Mouse (Mus musculus) brain, adult 2 months (tissue): Measurements from ENCODE around the gene Gm5244.

Experiments
- DNase-seq: peaks from one replicate; pipeline ENCODE4 v3.0.0; 2011; ENCODE audit warnings: low read depth, low spot score

The Gm5244 gene

DNA sequence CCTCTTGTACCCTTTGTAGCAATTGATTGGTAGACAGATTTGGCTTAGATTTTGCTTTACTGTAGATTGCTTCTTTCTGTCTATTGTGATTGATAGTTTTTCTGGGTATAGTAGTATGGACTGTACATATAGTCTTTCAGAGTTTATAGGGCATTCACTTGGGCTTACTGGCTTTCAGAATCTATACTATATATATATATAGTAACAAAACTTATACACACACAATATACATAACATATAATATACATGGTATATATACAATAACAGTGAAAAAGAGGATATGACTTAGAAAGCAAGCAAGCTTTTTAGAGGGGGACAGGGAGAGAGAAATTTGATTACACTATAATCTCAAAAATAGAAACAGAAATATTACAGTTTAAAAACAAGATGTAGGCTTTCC lies at the start of gene Gm5244:
Gene Gm5244 (plus strand): TSS at position 301 of the 400 bp plus-strand sequence.
- no peak for DNase-seq

DNA sequence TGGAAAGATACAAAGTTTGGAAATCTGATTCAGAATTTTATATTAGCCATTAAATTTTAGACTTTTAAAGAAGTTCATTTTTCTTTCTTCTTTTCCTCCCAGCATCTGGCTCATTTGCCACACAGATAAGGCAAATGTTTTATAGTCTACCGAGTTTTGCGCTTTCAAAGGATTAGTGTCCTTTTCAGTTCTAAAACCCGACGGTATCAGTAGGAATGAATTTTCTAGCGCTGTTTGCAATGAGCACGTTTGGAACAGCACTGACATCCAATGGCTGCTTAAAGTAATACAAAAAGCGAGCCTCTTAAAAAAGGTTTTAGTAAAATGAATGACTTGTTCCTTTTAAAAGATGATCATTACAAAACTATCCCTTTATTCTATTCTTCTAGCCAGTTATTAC lies 49.4 kb upstream of the Gm5244 start:
- DNase-seq: peak; percentile 84

DNA sequence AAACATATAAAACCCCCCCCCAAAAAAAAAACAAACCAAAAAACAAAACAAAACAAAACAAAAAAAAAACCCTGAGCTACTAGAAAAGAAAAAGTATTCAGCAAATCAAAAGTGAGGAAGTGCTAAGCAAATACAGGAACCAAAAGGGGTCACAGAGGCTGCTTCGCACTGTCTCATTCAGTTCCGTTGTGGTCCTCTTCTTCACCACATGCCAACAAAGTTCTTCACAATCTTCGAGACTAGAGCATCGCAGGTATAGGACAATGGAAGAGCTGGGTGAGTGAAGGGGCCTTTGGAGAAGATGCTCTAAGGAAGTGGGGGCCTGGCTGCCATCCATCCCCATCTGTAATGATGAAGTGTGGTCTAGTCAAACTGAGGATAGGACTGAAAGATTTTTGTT lies 48.1 kb upstream of the Gm5244 start:
- DNase-seq: peak; percentile 13

DNA sequence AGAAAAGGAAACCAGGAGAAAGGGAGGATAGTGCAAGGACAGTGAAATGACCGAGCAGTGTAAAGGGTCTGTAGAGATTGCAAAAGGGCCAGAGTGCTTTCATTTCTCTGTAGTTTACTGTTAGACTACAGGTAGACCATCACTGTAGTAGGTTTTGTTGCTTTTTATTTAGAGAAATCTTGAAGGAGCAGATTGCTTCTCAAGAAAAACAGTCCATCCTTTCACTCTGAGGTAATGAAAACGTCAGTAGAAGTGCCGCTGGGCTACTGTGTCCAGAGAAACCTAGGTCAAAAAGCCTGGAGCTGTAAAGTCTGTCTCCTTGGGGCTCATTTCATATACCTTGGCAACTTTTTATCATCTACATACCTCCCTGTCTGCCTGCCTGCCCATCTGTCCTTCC lies 47.4 kb upstream of the Gm5244 start:
- no peak for DNase-seq

DNA sequence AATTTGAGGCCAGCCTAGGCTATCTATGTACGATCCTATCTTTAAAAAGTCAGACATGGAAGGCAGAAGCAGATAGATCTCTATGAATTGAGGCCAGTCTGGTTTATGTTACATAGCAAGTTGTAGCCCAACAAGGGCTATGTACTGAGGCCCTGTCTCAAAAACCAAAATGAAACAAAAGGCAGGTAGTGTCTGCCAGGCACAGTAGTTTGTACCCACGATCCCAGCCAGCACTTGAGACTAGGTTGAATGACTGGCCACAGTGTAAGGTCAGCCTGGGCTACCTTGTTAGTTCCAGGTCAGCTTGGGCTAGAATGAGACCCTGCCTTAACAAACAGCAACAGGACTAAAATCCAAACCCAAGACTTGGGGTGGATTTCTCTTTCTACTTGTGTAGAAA lies 45.9 kb upstream of the Gm5244 start:
- DNase-seq: no peak

DNA sequence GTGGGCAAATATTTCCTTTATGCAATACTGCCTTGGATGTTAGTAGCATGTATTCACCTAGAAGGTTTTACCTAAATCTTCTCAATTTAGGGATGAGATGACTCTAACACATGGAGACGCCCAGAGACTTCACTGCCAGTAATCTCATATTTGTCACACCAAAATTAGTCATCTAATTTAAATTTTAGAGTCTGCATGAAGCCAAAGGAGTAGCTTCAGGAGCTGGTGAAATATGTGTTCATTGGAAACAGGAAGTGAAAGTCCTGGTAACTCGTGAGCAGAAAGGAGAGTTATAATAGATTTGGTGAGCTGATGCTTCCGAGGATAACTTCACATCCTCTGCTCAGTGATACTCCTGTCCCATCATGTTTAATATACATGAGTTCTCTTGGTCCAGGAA lies 45.4 kb upstream of the Gm5244 start:
- peak; percentile 16 for DNase-seq

DNA sequence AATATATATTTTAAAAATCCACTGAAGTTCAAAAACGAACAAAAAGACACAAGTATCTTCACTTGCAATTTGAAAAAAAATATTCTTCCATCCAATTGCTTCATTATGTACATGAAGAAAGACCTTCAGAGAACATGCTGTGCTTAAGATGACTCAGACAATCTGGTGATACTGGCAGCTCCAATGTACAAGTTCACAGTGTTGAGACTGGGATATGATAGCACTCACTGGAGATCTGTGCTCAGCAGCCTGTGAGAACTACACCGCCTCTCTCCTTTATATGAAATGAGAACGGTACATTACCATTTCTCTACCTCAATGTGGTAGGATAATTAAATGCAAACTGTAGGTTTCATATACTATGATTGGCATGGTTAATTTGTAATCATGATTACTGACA lies 43.7 kb upstream of the Gm5244 start:
- DNase-seq: peak; percentile 91

DNA sequence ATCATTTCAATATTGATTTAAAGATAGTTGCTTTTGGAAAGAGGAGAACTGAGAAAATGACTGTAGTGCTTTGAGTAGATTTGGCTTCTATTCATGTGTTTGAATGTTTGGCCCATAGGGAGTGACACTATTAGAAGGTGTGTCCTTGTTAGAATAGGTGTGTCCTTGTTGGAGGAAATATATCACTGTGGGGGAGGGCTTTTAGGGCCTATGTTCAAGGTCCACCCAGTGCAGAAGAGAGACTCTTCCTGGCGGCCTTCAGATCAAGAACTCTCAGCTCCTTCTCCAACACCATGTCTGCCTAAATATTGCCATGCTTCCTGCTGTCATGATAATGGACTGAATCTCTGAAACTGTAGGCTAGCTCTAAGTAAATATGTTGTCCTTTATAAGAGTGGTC lies 42.2 kb upstream of the Gm5244 start:
- no peak for DNase-seq

DNA sequence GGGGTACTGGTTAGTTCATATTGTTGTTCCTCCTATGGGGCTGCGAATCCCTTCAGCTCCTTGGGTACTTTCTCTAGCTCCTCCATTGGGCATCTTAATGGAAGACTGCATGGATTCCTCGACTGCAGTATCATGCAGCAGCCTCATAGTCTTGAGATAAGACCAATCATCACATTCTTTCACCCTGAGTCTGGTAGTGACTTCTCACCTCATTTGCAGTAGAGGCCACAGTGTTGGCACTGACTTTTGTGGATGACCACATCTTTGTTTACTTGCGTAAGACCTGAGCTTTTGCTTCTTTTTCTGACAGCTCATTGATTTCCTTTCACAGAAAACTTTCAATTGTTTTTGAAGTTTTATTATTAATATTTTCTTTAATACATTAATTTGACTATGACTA lies 40.8 kb upstream of the Gm5244 start:
- no peak for DNase-seq

DNA sequence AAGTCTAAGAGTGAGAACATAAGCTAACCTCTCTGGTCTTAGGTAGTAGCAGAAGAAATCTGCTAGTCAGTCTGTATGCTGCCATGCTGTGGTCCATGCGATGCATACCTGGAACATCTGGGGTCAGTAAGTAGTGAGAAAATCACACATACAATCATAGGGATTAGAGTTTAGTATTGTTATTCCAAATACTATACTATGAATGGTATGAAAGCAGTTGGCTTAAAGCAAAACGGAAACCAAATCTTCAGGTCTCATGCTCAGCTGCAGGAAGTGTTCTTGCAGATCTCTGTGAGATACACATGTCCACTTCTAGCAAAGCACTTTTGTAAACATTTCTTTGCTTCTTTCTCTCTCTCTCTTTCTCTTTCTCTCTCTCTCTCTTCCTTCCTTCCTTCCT lies 40.3 kb upstream of the Gm5244 start:
- DNase-seq: no peak

DNA sequence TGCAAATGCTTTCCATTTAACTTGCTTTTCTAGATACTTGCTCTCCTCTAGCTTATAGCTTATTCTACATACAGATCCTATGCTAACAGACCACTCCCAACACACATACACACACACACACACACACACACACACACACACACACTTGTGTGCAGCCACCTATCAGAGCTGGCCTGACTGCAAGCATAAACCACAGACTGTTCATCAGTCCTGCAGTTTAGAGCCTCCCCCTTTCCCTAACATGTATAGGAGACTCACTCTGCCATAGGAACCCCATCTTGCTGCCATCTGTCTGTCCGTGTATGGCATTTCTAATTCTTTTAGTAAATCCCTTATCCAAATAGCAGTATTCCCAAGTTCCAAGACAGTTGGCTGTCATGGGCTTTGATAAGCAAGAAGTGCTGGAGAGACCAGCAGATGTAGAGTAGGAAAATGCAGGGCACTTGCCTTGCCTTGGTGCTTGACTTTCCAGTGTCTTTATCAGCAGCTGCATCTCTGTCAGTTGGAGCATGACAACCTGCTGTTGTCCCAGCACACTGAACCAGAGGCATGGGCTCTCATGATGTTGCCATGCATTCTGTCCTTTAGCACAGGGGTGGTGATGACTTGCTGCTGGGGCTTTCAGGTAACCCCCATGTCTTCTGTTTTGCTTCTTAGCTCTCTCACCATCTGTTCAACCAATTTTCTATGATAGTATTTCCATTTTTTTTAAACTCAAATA lies 33.7 kb upstream of the Gm5244 start:
- no peak for DNase-seq

DNA sequence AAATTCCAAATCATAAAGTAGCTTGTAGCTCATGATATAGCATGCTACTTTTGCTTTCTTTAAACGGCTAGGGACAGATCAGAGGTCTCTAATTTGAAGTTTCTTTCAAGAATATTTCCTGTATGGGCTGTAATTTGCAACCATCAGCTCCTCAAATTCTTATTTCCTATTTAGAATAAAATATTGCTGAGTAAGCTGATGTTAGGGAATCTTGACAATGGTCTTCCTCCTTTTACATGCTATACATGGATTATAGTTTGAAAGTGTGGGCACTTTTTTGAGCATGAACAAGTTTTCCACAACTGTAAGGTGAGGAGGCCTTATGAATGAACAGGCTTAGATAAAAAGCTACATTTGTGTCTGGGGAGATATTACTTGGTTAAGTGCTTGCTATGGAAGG lies 32.6 kb upstream of the Gm5244 start:
- no peak for DNase-seq

DNA sequence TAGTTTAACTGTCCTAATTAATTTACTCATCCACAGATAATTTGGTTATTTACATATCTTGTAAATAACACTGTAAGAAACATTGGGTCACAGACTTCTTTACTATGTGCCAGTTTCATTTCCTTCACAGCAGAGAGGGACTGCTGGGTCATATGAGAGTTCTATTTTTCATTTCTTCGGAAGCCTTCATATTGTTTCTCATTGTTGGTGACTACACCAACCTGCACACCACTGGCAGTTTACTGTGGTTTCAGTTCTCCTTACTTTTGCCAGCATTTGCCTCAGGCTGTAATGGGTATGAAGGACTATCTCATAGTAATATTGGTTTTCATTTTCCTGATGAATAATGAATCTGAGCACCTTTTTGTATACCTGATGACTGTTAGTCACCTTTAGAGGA lies 28.0 kb upstream of the Gm5244 start:
- DNase-seq: no peak

DNA sequence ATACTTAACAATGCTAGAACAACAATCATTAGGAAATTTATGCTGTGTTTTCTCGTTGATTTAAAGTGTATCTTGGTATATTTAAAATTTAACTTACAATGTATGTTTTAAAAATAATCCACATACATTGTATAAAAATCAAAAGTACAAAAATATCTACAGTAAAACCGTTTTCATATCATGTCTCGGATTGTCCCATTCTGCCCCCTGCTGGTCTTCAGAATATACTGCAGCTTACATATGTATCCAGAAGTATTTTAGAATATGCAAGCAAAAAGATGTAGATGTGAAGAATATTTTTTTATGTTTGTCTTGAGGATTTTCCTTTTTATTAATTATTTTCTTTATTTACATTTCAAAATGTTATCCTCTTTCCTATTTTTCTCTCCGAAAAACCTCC lies 26.1 kb upstream of the Gm5244 start:
- peak; percentile 59 for DNase-seq

DNA sequence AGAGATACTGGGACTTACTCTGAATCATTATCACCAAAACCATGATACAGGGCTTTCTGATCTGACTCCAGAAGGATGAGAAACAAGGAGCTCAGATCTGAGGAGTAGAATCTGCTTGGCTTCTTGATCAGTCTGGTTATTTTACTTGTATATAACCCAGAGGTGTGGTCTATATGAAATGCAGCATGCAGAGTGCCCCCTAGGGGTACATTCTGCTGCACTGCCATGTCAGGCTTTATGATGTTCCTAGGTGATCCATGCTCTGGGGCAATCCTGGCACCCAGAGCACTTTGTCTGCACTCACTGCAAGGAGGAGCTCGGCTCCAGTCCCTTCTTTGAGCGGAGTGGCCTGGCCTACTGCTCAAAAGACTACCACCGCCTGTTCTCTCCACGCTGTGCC lies 21.9 kb upstream of the Gm5244 start:
- no peak for DNase-seq

DNA sequence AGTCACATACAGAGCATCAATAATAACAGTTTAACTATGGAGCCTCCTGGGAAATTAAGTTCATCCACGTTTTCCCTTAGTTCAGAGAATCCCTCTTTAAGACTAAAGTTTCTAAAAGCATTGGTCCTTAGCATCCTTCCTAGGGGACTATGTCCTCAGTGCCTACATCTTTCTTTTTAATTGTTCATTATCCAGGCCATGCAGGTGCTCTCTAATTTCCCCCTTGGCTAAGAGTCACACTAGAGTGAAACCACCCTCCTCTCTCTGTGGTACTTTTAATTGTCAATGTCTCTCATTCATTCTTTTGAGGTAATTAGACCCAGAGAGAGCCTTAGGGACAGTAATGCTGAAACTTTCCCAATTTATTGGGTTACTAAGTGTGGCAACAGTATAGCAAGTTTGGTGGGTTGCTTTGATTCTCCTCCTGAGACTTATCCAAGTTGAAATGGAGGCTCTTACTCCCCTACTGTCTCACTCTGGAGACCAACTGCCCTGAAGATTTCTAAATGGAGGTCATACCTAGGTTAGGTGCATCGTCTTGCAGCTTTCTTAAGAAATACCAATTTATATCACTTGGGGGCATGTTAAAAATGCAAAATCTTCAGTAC lies 15.6 kb upstream of the Gm5244 start:
- no peak for DNase-seq

DNA sequence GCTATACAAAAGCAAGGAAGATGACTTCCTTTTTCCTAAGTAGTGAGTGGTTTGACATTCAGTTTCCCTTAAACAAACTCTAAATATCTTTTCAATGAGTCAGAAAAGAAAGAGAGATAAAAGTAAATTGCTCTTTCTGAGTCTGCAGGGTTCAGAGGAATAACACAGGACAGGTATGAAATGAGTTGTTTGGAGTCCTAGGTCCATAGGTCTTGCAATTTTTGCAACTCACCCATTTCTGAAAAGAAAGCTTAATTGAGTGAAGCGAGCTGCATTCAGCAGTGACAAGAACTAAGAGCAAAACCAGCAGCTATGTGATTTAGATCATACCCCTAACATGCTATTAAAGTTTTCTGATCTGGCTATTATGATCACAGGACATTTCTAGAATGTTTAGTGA lies 14.9 kb upstream of the Gm5244 start:
- DNase-seq: no peak

DNA sequence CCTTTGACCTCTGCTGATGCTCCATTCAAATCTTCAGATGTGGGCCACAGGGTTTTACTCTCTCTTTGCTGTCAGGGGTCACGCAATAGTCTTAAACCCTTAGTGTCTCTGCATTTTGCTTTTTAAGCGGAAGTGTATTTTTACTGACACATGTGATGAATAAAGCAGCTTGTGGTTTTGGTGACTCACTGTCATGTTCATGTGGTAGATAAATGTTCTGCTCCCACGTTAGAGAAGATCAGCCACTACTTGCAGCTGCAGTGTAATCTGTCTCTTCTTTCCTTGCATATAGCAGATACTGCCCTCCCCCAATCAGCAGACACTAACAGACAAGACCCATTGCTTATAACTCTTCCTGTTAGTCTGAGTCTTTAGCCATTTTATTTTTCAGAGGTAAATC lies 12.9 kb upstream of the Gm5244 start:
- peak; percentile 69 for DNase-seq

DNA sequence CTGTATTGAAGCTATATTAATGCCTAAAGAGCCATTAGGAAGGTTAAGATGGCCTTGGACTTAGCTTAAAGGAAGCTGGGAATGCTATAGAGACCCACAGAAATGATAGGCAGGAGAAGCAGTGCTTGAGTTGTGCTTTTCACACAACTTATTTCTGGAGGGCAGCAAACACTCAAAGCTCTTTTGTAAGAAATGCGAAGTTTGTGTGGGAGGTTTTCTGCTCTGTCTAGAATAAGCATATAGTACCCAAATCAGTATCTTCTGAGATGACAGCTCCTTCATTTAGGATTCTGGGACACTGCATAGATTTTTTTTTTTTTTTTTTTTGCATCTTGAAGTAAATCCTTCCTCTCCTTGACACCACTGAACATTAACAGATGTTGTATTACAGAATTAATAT lies 8.0 kb upstream of the Gm5244 start:
- peak; percentile 38 for DNase-seq

DNA sequence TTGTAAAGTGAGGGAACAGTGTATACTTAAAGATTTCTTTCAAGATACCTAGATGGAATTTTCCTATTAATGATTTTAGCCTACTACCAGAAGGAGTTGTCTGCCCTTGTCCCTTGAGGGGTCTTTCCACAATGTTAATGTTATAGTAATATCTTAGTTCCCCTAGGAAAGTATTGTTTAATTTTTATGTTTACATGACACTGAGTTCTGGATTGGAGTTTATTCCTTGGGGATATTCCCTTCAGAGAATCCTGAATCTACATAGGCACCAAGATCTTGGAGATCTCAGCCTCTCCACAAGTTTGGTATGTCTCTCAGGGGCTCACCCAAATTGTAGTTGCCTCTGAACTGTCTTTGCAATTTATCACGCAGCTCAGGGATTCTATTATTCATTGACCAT lies 10.5 kb downstream of the Gm5244 start, which contains the start of gene Olfr1444:
Gene Olfr1444 (plus strand): TSS at position 301 of the 400 bp plus-strand sequence.
- no peak for DNase-seq

DNA sequence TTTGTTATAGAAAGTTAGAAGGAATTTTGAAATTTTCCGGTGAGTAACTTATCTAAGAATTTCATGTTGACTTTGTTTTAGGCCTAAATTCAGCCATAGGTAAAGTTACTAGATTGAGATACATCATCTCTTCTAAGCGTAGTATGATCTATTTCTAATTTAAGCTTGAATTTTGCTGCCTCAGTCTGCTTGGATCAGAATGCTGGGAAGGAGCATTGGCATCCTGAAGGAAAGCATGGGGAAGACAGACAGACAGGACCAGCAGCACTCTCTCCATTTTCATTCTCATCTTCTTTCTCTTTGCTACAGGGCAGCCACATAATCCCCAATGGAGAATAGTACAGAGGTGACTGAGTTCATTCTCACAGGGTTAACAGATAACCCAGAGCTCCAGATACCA lies 37.1 kb downstream of the Gm5244 start, which contains the start of gene Olfr1445:
Gene Olfr1445 (plus strand): TSS at position 301 of the 400 bp plus-strand sequence.
- DNase-seq: no peak

DNA sequence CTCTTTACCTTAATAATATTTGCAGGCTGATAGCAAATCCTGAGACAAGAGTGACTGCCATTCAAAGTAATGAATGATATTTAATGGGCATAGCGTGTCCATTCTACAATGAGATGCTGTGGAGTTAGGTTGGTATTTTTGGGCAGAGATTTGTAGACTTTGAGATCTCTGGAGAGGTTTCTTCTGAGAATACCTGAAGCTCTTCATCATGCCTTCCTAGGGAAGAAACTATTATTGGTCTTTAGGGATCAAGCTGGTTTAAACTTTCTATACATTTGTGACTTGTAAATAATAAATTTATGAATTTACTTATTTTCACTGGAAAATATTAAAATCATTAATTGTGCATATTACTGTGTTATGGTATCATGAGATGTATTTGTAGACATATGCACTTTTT lies 46.9 kb downstream of the Gm5244 start, which contains the start of gene Olfr1446:
Gene Olfr1446 (minus strand): TSS at position 101 of the 400 bp plus-strand sequence.
- DNase-seq: no peak
